Mouse (Mus musculus) right cerebral cortex, postnatal 10 days (tissue): ENCODE measurements at regions not wholly inside any gene's neighbourhood (a gene's known extent, or its start where the extent isn't known, plus 50 kb on each side); places are given as distances from the start of the nearest gene placed in this dataset.

Experiments used
- DNase-seq, 2 experiments: peaks; one replicate each; pipeline ENCODE4 v3.0.0; 2021; ENCODE audit warnings: low spot score in 2 of 2

GRCm38 (mm10) chr9:115361191-115361590 is 51.0 kb upstream of the Stt3b start:
- DNase-seq = no peak

- DNase-seq = no peak
These were observed 51.7 kb upstream of the Stt3b start for GRCm38 (mm10) chr9:115361881-115362280.

- no peak for DNase-seq
These were observed 52.3 kb upstream of the Stt3b start for GRCm38 (mm10) chr9:115362486-115362885.

GRCm38 (mm10) chr9:115364919-115365861 is 55.0 kb upstream of the Stt3b start:
- no peak for DNase-seq

- DNase-seq = no peak
These were observed 57.6 kb upstream of the Stt3b start for GRCm38 (mm10) chr9:115367808-115368207.

GRCm38 (mm10) chr9:115380276-115380675 is 70.1 kb upstream of the Stt3b start:
- DNase-seq = no peak

GRCm38 (mm10) chr9:115382824-115383475 is 72.7 kb upstream of the Stt3b start:
- DNase-seq = no peak

GRCm38 (mm10) chr9:115383935-115384334 is 73.7 kb upstream of the Stt3b start:
- peak; percentile 30 to 32 for DNase-seq

- DNase-seq = no peak
These were observed 74.1 kb upstream of the Stt3b start for GRCm38 (mm10) chr9:115384345-115384744.

GRCm38 (mm10) chr9:115387471-115388360 is 77.5 kb upstream of the Stt3b start:
- DNase-seq = no peak

- DNase-seq = no peak
These were observed 78.1 kb upstream of the Stt3b start for GRCm38 (mm10) chr9:115388361-115388759.

- no peak for DNase-seq
These were observed 78.9 kb upstream of the Stt3b start for GRCm38 (mm10) chr9:115389082-115389481.

GRCm38 (mm10) chr9:115390880-115391281 is 80.7 kb upstream of the Stt3b start:
- DNase-seq = peak; percentile 42 to 63

GRCm38 (mm10) chr9:115395511-115395910 is 85.3 kb upstream of the Stt3b start:
- DNase-seq = no peak

- DNase-seq = no peak
These were observed 90.2 kb upstream of the Stt3b start for GRCm38 (mm10) chr9:115400461-115400860.

GRCm38 (mm10) chr9:115401405-115402151 is 91.4 kb upstream of the Stt3b start:
- DNase-seq = no peak

- DNase-seq = no peak
These were observed 92.4 kb upstream of the Stt3b start for GRCm38 (mm10) chr9:115402661-115403060.

GRCm38 (mm10) chr9:115403354-115403968 is 93.2 kb upstream of the Stt3b start:
- no peak for DNase-seq

GRCm38 (mm10) chr9:115407901-115408470 is 97.8 kb upstream of the Stt3b start:
- no peak for DNase-seq

- DNase-seq = no peak
These were observed 98.7 kb upstream of the Stt3b start for GRCm38 (mm10) chr9:115408886-115409285.
